Mouse (Mus musculus) embryonic fibroblast, embryonic 13.5 days (primary cell): ENCODE results near the gene Ylpm1.

Experiments used
- CTCF ChIP-seq: IDR thresholded peaks from 2 replicates; pipeline ENCODE4 v1.5.1; 2011; ENCODE audit warnings: mild to moderate bottlenecking, control low read depth, low read length, moderate library complexity, borderline replicate concordance; ENCODE audit not compliant: insufficient read depth
- POLR2A ChIP-seq: IDR thresholded peaks from 2 replicates; pipeline ENCODE4 v1.6.1; 2011; ENCODE audit warnings: low read depth, mild to moderate bottlenecking, control low read depth, low read length, moderate library complexity

GRCm38 (mm10) chr12:85084941-85085340 is 88.8 kb downstream of the Ylpm1 start:
- TF ChIP-seq CTCF (no peak), POLR2A (no peak)
